Mouse (Mus musculus): ENCODE measurements around the gene Tmem120a. TPM values are rescaled to one million over a fixed set of nuclear protein-coding genes. Genes with fewer than 3 reads are reported as not detected.

The Tmem120a gene
- 10 to 100 TPM; 20.7 to 22.0 TPM for total RNA-seq (2021)

DNA sequence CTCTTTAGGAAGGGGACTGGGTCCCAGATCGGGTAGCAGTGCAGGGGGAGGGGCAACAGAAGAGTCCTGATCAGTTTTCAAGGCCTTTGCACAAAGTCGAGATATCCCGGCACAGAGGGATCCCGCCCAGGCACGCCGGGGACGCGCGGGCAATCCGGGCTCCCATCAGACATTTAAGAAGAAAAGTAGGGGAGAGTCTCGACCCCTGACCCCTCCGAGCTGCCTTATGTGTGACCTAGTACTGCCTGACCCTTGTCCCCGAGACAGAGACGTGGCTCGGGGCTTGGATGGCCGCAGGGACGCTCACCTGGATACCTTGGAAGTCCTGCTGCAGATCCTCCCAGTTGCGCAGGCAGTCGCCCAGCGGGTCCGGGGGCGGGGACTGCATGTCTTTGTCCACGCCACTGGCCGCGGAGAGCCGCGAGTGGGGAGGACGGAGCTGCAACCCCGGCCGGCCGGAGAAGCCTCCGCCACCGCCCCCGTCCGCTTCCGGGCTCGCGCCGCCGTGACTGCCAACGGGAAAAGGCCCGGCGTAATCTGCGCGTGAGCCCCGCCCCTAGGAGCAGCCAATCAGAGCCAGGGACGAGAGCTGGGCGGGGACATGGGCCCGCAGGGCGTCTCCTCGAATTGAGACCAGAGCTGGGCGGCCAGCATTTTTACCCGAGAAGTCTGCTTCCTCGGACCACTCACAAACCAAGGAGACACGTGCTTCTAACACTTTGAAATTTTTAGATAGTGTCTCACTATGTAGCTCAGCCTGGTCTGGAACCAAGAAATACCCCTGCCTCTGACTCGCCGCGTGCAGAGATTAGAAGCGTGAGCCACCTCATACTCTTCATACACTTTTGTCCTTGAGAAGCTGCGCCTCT is at the start of gene Tmem120a:
Gene Tmem120a (minus strand): TSS at position 708 of the 869 bp plus-strand sequence.
- peak; percentile 88 to 97 for DNase-seq (ENCODE audit: extremely low spot score in 1 of 2, low spot score in 2 of 2)
- intact Hi-C loops (cut with DNase I): no loop called here

DNA sequence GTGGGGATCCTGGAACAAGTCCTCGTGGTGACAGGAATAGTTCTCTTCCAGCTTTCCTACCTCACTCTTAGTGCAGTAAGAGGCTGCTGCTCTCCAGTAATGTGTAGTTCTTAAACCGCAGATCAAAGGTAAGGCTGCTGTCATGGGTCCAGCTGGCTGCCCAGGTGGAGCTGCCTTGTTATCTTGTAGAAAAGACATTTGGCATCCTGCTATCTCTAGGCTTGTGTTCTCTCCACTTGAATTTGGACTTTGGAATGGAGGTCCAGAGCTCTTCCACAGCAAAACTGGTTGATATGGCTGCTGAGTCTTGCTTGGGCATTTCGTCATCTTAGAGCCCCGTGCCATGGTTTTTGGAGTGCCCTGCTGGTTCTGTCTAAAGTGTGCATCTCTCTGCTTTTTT is 38.7 kb upstream of the Tmem120a start:
- no peak for DNase-seq (ENCODE audit: extremely low spot score in 1 of 2, low spot score in 2 of 2)
- intact Hi-C loops (cut with DNase I): no loop called here

DNA sequence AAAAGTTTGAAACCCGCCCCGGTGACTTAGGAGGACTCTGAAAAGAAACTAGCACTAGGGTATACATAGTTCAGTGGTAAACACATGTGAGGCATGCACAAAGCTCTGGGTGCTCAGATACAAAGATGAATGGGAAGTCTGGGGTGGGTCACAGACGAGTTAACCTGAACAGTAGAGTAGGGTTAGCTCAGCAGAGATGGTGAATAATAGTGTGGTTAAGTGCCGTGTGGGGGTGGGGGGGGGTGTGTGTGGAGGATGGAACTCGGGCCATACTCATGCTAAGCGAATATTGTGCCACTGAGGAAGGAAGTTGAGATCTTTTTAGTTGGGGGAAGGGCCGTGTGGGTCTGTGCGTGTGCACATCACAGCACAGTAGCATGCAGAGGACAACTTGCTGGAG is 36.1 kb upstream of the Tmem120a start:
- DNase-seq (ENCODE audit: extremely low spot score in 1 of 2, low spot score in 2 of 2): no peak
- intact Hi-C loops (cut with DNase I): no loop called here

DNA sequence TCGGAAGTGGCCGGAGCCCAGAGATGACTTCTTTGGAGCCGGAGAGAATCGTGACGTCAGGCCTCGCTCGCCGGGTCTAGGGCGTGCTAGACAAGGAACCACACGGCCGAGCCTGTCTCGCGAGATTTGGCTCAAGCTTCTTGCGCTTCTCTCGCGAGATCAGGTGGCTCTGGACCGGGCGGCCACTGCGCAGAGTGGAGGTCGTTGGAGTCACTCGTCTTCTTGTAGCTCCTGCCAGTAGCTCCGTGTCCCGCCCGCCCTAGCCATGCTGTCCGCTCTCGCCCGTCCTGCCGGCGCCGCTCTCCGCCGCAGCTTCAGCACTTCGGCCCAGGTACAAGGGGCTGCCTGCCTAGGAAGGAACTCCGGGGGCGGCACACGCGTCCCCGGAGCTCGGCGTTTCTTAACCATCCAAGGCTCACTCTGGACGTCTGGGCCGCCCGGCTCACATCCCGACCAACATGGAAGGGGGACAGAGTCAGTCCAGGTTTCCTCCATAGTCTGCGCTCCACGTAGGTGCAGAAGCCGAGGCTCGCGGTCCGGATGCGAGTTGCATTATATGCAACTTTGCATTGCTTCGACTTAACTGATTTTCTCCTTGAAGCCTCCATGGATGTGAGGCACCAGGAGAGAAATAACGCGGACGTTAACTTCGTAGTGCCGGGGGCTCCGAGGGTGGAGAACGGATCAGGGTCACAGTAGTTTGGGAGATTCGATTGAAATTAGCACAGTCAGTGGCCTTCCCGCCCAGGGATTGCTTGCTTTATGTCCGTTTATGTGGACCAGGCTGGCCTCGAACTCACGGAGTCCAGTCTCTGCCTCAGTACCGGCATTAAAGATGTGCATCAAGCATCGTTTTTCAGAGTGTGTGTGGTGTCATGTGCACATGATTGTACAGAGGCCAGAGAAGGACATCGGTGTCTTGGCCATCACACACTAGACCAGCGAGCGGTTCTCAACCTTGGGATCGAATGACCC is 34.5 kb upstream of the Tmem120a start, which contains the start of gene Mdh2:
Gene Mdh2 (plus strand): TSS at position 10 of the 975 bp plus-strand sequence.
- DNase-seq (ENCODE audit: extremely low spot score in 1 of 2, low spot score in 2 of 2): peak; percentile 100
- intact Hi-C loops (cut with DNase I): no loop called here

DNA sequence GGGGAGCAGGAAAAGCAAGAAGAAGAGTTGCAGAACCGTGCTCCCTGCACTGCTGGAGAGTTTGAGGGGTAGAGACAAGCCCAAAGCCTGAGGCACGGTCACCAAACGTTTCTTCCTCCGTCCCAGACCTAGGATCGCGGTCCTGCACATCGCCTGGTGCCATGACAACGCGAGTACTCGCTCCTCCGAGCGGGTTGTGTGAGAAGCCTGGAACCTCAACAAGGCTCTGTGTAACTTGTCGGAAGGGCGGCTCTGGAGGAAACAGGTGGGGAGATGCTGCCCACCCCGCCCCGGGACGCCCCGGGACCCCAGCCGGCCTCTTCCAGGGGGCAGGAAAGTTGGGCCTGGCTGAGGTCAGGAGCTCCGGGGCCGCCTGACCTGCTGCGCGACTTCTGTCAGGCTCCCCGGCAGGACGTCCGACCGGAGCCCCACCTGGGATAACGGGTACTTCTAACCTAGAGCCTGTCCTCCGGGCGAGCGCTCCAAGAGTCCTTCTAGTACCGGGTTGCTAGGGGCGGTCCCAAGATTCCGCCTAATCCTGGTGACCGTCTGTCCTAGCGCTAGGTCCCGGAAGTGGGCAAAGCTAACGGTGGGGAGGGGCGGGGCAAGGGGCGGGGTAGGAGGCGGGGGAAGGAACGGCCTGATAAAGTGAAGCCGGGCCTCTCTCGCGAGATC is 33.7 kb upstream of the Tmem120a start, which contains the start of gene Styxl1:
Gene Styxl1 (minus strand): TSS at position 590 of the 675 bp plus-strand sequence.
- no peak for DNase-seq (ENCODE audit: extremely low spot score in 1 of 2, low spot score in 2 of 2)
- intact Hi-C loops (cut with DNase I): no loop called here

DNA sequence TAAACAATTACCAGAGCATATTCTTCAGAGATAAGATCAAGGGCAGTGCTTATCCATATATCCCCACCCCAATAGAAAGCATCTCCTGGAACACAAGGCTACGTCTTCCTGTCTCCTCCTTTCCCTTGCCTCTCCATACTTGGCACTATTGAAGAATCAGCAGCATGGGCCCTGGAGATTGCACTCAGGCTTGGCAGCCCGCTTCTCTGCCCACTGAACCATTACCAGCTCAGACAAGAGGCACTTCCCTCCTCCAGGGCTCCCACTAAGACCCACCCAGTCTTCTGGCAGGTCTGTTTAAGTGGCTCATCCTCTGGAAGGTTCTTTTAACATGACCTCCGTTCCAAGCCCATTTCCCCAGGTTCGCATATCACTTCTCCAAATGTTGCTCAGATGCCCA is 32.3 kb upstream of the Tmem120a start:
- no peak for DNase-seq (ENCODE audit: extremely low spot score in 1 of 2, low spot score in 2 of 2)
- intact Hi-C loops (cut with DNase I): no loop called here

DNA sequence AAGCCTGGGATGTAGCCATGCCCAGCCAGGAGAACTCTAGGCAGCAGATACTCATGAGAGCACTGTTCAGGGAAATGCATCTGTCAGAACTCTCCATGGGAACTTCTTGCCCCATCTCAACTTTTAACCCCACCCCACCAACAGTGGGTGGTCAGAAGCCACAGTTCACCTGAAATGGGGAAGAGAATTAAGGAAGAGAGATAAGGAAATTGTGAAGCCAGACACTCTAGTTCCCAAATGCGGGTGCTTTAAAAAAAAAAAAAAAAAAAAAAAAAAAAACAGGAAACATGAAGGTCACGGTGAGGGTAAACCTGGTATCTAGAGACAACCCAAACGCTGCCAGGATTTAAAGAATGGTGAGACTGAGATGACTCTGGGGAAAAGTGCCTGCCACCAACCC is 28.3 kb upstream of the Tmem120a start:
- intact Hi-C loops (cut with DNase I): no loop called here
- DNase-seq (ENCODE audit: extremely low spot score in 1 of 2, low spot score in 2 of 2): no peak

DNA sequence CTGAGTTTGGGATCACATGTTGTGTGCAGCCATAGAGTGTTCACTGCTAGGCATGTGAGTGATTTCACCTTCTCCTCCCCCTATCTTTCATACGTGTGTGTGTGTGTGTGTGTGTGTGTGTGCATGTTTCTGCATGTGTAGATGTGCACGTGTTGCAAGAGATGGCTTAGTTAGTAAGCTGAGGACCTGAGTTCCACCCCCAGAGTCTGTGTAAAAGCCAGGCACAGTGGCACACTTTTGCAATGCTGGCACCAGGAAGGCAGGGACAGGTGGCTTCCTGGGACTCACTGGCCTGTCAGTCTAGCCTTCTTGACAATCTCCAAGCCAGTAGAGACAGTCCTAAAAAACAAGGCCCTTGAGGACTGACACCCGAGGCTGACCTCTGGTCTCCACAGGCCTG is 20.7 kb upstream of the Tmem120a start:
- no peak for DNase-seq (ENCODE audit: extremely low spot score in 1 of 2, low spot score in 2 of 2)
- intact Hi-C loops (cut with DNase I): loop anchor here (5.0 kb wide), 4 partner anchors 133 to 363 kb away; partner anchors contain the start of gene Rhbdd2

DNA sequence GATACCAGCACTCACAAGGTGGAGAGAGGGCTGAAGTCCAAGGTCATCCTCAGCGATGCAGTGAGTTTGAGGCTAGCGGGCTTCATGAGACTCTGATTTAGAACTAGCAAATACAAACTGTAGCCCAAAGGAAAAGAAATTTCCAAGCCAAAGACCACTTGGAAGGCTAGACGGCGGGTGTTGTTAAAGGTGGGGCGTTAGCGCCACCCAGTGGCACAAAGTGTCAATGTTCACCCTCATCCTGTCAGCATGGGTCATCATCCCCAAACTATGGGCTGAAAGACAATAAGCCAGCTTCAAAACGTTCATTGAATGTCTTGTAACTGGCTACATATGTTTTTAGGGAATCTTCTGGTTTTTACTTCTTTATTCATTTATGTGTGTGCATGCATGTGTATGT is 19.3 kb upstream of the Tmem120a start:
- intact Hi-C loops (cut with DNase I): loop anchor here (5.0 kb wide), 4 partner anchors 131 to 361 kb away; partner anchors contain the start of gene Rhbdd2
- DNase-seq (ENCODE audit: extremely low spot score in 1 of 2, low spot score in 2 of 2): peak; percentile 67

DNA sequence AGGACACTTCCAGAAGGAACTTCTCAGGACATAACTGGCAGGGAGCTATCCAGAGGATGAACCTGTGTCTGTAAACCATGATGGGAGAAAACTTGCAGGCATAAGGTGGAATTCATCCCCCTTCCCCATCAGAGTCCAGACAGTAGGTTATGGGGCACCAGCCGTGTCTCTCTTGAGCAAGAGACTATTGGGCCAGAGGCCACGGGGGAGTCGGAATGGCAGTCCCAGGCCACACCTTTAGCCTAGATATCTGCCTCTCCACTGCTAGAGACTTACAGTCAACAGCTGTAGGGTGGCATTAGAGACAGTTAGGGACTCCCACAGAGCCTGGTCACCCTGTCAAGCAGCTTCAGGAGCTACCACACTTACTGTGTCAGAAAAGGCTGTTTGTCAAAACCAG is 17.6 kb upstream of the Tmem120a start:
- no peak for DNase-seq (ENCODE audit: extremely low spot score in 1 of 2, low spot score in 2 of 2)
- intact Hi-C loops (cut with DNase I): loop anchor here (5.0 kb wide), 4 partner anchors 130 to 360 kb away; partner anchors contain the start of gene Rhbdd2

DNA sequence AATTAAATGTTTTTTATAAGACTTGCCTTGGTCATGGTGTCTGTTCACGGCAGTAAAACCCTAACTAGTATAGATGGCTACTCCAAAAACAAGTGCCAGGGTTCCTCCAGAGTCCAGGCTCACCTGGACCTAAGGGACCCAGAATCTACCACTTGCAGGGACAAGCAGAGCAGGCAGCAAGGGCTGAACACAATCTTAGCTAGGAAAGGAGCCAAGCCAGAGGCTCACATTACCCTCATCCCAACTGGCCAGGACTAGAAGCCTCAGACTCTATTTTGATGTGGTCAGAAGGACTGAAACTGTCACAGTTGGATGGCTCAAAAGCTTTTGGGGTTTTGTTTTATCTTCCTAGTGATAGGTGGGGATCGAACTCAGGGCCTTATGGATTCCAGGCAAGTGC is 7.3 kb upstream of the Tmem120a start:
- intact Hi-C loops (cut with DNase I): no loop called here
- no peak for DNase-seq (ENCODE audit: extremely low spot score in 1 of 2, low spot score in 2 of 2)

DNA sequence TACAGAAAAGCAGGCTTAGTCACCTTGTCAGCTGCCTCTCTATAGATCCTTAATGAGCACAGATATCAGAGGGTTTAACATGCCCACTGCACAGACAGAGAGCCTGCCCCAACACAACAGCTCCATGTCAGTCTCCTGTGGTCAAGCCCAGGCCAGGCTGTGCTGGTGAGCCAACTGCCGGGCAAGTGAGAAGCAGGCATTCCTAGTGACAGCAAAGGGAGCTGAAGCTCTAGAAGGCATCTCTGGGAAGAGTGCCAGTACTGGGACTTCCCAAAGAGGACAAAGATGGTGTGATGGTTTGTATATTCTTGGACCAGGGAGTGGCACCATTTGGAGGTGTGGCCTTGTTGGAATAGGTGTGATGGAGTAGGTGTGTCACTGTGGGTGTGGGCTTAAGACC is 6.8 kb upstream of the Tmem120a start:
- no peak for DNase-seq (ENCODE audit: extremely low spot score in 1 of 2, low spot score in 2 of 2)
- intact Hi-C loops (cut with DNase I): no loop called here

DNA sequence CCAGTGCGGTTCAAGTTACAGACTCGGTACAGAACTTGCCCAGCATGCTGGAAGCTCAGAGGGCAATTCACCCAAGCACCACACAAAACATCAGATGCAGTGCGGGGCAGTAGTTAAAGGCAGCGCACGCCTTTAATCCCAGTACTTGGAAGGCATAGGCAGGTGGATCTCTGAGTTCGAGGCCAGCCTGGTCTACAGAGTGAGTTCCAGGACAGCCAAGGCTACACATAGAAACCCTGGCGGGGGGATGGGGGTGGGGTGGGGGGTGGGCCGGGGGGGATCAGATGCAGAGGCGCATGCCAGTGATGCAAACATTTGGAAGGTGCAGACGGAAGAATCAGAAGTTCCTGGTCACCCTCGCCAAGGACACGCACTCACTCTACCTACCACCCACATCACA is 494 bp upstream of the Tmem120a start:
- no peak for DNase-seq (ENCODE audit: extremely low spot score in 1 of 2, low spot score in 2 of 2)
- intact Hi-C loops (cut with DNase I): no loop called here

DNA sequence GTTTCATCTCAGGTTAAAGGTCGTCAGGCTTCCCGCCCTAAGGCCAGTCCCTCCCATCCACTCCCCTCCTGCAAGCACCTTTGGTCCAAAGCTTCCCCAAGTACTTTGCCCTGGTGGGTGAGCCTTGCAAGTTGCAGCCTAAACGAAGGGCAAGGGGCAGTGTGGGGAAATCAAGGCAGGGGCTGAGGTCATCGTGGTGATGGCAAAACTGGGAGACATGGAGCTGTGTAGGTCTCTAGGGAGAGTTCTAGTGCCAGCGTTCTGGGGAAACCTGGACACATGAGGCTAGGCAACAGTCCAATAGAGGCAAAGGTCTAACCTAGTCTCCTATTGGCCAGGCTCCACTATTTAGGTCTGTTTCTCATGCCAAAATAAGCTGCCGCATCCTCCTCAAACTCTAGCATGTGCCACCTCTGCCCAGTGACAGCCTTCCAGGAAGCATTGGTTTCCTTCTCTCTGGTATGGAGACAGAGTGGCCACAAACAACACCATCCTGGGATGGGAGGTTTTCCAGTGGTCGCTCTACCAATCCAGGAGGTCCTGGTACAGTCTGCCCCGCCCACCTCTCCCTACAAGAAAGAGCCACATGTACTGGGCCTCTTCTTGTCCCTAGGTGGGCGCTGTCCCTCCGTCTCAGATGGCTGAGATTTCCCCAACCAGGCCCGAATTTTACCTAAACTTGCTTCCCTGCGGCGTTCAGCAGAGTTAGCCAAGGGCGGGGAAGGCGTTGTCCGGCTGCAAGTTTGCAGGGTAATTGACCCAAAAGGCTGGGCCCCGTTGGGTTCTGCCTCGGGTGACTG is 1.1 kb downstream of the Tmem120a start:
- intact Hi-C loops (cut with DNase I): no loop called here
- DNase-seq (ENCODE audit: extremely low spot score in 1 of 2, low spot score in 2 of 2): peak in 1 of 2 experiments; percentile 67

DNA sequence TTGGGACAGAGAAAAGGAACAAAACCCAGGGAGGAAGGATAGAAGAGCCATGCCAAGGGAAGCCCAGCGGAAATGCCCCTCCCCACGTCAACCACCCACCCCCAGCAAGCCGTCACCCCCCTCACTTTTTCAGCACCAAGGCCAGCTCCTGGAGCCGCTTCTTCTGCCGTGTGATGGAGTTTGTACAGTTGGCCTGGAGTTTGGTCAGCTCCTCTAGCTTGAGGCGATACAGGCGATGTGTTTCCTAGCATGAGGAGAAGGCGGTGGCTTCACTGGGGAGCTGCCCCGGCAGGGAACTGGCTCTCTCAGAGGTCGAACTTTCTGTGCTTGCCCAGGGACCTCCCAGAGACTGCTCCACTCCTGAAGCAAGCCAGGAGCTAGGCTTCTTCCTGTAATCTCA is 2.1 kb downstream of the Tmem120a start:
- intact Hi-C loops (cut with DNase I): no loop called here
- DNase-seq (ENCODE audit: extremely low spot score in 1 of 2, low spot score in 2 of 2): no peak

DNA sequence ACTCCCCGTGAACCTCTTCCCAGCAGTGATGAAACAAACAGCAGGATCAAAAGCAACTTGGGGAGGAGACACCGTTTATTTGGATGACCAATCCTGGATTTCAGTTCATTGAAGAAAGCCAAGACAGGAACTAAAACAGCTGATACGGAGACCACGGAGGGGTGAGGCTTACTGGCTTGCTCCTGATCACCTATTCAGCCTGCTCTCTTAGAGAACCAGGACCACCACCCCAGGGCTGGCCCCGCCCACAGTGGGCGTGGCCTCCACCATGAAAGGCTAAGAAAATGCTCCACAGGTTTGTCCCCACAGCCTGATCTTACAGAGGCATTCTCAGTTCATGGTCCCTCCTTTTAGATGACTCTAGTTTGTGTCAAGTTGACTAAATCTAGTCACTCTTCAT is 6.0 kb downstream of the Tmem120a start:
- intact Hi-C loops (cut with DNase I): no loop called here
- no peak for DNase-seq (ENCODE audit: extremely low spot score in 1 of 2, low spot score in 2 of 2)

DNA sequence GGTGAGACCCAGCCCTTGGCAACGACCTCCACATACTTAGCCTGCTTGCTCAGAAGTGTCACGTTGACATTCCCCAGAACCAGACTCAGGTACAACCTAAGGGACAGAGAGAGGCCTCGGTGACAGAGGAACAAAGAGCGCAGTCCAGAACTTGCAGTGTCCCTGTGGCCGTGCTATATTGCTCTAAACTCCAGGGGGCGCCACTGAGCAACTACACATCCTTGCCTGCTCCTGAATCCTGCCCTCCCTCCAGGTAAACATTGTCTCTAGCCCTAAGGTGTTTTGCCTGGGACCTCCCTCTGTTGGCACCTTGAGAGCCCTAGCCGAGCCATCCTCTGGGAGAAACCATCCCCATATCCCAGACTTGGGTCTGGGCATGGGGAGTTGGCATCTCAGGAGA is 7.1 kb downstream of the Tmem120a start:
- intact Hi-C loops (cut with DNase I): no loop called here
- DNase-seq (ENCODE audit: extremely low spot score in 1 of 2, low spot score in 2 of 2): no peak

DNA sequence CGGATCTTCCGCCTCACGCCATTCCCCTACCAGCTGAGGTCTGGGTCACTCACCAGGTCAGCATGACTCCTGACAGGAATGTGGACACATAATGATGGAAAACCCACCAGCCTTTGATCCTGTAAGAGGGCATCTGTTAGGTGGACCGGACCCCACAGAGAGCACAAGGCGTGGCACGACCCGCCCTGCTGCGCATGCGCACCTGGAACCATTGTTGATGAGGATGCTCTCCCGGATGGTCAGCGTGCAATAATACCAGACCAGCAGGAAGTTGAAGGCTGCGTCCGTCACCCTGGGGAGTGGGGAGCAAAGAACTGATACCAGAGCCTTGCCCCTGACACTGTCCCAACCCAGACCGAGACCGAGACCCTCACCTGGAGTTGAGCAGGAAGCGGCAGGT is 7.7 kb downstream of the Tmem120a start:
- no peak for DNase-seq (ENCODE audit: extremely low spot score in 1 of 2, low spot score in 2 of 2)
- intact Hi-C loops (cut with DNase I): no loop called here
